In genomic region chr17:27250461-27250860, GRCm38 (mm10) we compare ENCODE assay signal across 13 mouse cellular contexts. TPM values are rescaled to one million over a fixed set of nuclear protein-coding genes. Genes with fewer than 3 reads are reported as not detected.
A peak's percentile ranks its signal among the peaks of the same experiment; 100 is the strongest.
DNase-seq lines count a peak whose midpoint lies in the region; ATAC-seq and TF ChIP-seq lines count a peak whose summit lies in the region.
"Had no signal": no experiment of that assay in that cellular context is flagged by ENCODE, and none has a peak within 500 bp of the region (broad histone marks: within the 10 kb centered on the region; RNA-seq: fewer than 3 reads in every experiment).

No protein-coding gene starts in this region.

- H3K9me3 ChIP-seq in heart, postnatal 0 days (replicated peaks; ENCODE audit: control insufficient read depth, low read length), result no peaks in the 10 kb centered on the region
- H3K9me3 ChIP-seq: embryonic facial prominence, embryonic 10.5 days; kidney, embryonic 15.5 days had no signal

- 0 out of 2 replicates have a peak, but pooled peaks cover 4% of the 10 kb centered on the region for H3K27me3 ChIP-seq in heart, postnatal 0 days (ENCODE audit: control insufficient read depth, insufficient read depth, low read length)
- no peaks in the 10 kb centered on the region for H3K27me3 ChIP-seq in liver, adult 2 months (ENCODE audit: control insufficient read depth, insufficient read depth, low read length)
- H3K27me3 ChIP-seq: kidney, embryonic 15.5 days had no signal

- H3K27ac ChIP-seq in heart, postnatal 0 days (ENCODE audit: low read depth), result no peak overlapping the region
- H3K27ac ChIP-seq in liver, adult 2 months (replicated peaks; ENCODE audit: insufficient read depth, low read depth, low read length), result no peak overlapping the region
- H3K27ac ChIP-seq: embryonic facial prominence, embryonic 10.5 days; kidney, embryonic 15.5 days had no signal

- H3K36me3 ChIP-seq in heart, postnatal 0 days (replicated peaks; ENCODE audit: control insufficient read depth, insufficient read depth, low read length), result no peaks in the 10 kb centered on the region
- H3K36me3 ChIP-seq in liver, adult 2 months (ENCODE audit: control insufficient read depth, insufficient read depth, low read length), result no peaks in the 10 kb centered on the region
- H3K36me3 ChIP-seq: embryonic facial prominence, embryonic 10.5 days; kidney, embryonic 15.5 days had no signal

- TF ChIP-seq CTCF in heart, postnatal 0 days (IDR thresholded peaks at IDR 0.05; ENCODE audit: low read depth), result peak; percentile 19
- 0 out of 2 replicates have a peak, but pooled peaks have one; percentile 2 for TF ChIP-seq CTCF in liver, adult 2 months (IDR thresholded peaks at IDR 0.05; ENCODE audit: low read depth, low read length)

- H3K4me1 ChIP-seq in heart, postnatal 0 days (ENCODE audit: control insufficient read depth, insufficient read depth), result peaks cover 14% of the 10 kb centered on the region
- H3K4me1 ChIP-seq in liver, adult 2 months (ENCODE audit: control insufficient read depth, insufficient read depth, low read length), result no peaks in the 10 kb centered on the region
- H3K4me1 ChIP-seq: kidney, embryonic 15.5 days had no signal

- H3K4me3 ChIP-seq in heart, postnatal 0 days (ENCODE audit: low read depth, low read length), result no peak overlapping the region
- no peak overlapping the region for H3K4me3 ChIP-seq in liver, adult 2 months (ENCODE audit: insufficient read depth, low read depth, low read length)
- H3K4me3 ChIP-seq: embryonic facial prominence, embryonic 10.5 days; kidney, embryonic 15.5 days had no signal

- no peak for ATAC-seq in heart, postnatal 0 days (ENCODE audit: insufficient read depth, low read depth)

- no peak overlapping the region for H3K9ac ChIP-seq in heart, postnatal 0 days (replicated peaks; ENCODE audit: low read depth, low read length)
- H3K9ac ChIP-seq in liver, adult 2 months (ENCODE audit: low read depth, low read length), result no peak overlapping the region
- H3K9ac ChIP-seq: kidney, embryonic 15.5 days had no signal

- TF ChIP-seq EP300 in heart, postnatal 0 days (IDR thresholded peaks at IDR 0.05; ENCODE audit: low read depth), result no peak

- DNase-seq in heart, postnatal 0 days (ENCODE audit: low spot score), result no peak
- DNase-seq in heart, postnatal 4 days, result no peak
- DNase-seq in liver, adult 2 months (ENCODE audit: extremely low read depth, low read depth, low spot score), result no peak
- DNase-seq in liver, result no peak
- peak; percentile 9 for DNase-seq in urinary bladder, postnatal 10 days (ENCODE audit: low spot score)
- no peak for DNase-seq in urinary bladder, postnatal 36 days (ENCODE audit: low spot score in 2 of 2)
- DNase-seq in spleen, postnatal 4 days (ENCODE audit: low spot score in 2 of 2), result no peak
- DNase-seq: adrenal gland, postnatal 36 days; cerebellum, adult 2 months; heart, postnatal 36 days; lung, postnatal 14 days had no signal

- TF ChIP-seq POLR2A in liver, adult 2 months (IDR thresholded peaks at IDR 0.05; ENCODE audit: extremely low read depth, insufficient read depth, low read length), result no peak

- 25% methylated on average over 4 of the region's 4 CpGs for WGBS in heart, postnatal 0 days
- 23% methylated on average over 4 of the region's 4 CpGs for WGBS in liver, adult 2 months

- H3K79me2 ChIP-seq in liver, adult 2 months (ENCODE audit: control insufficient read depth, insufficient read depth, low read length), result no peaks in the 10 kb centered on the region

- H3K4me2 ChIP-seq in heart, postnatal 0 days (ENCODE audit: low read depth, low read length), result no peak overlapping the region
- H3K4me2 ChIP-seq: kidney, embryonic 15.5 days had no signal

RNA-seq across cellular contexts. Expression of gene Lemd2, which starts 46.2 kb away (rescaled TPM):
- total RNA-seq in heart, postnatal 0 days (2014; rRNA removed; ENCODE audit: low replicate concordance), result 40.2 and 45.4 TPM in 2 replicates
- polyA plus RNA-seq in heart, postnatal 0 days (2015; fragmentation: Nextera tagmentation; extraction: Ambion mirVana), result 6.5 and 7.1 TPM in 2 replicates
- 10 to 100 TPM; 35.3 to 36.4 TPM for total RNA-seq in heart, postnatal 4 days (2021)
- 15.1 and 17.8 TPM in 2 replicates for total RNA-seq in liver, adult 2 months (2014; rRNA removed)
- 34.8 and 45.1 TPM in 2 replicates for polyA plus RNA-seq in liver, adult 2 months (2012; rRNA removed)
